Mouse (Mus musculus) heart, embryonic 10.5 days (tissue): ENCODE data around the gene S100a8. TPM values are rescaled to one million over a fixed set of nuclear protein-coding genes. Genes with fewer than 3 reads are reported as not detected.

Experiments
- DNase-seq: peaks from one replicate; pipeline ENCODE4 v3.0.0-alpha.2; 2017; ENCODE audit warnings: low spot score
- H3K27ac ChIP-seq: fragments of 300-500 bp; sonication (generic); 2 replicates; pipeline ENCODE4 v1.5.1; 2016; ENCODE audit warnings: mild to moderate bottlenecking
- H3K27me3 ChIP-seq: fragments of 300-500 bp; sonication (generic); 2 replicates; pipeline ENCODE4 v1.6.1; 2016; ENCODE audit warnings: mild to moderate bottlenecking; ENCODE audit not compliant: poor library complexity, insufficient read depth, severe bottlenecking
- H3K36me3 ChIP-seq: fragments of 300-500 bp; sonication (generic); 2 replicates; pipeline ENCODE4 v1.6.1; 2016; ENCODE audit warnings: mild to moderate bottlenecking, moderate library complexity
- H3K4me1 ChIP-seq: fragments of 300-500 bp; sonication (generic); 2 replicates; pipeline ENCODE4 v1.6.1; 2016; ENCODE audit warnings: mild to moderate bottlenecking
- H3K4me3 ChIP-seq: fragments of 300-500 bp; sonication (generic); 2 replicates; pipeline ENCODE4 v1.5.1; 2016; ENCODE audit warnings: mild to moderate bottlenecking, moderate library complexity
- H3K9me3 ChIP-seq: fragments of 300-500 bp; sonication (generic); 2 replicates; pipeline ENCODE4 v1.6.1; 2016; ENCODE audit warnings: mild to moderate bottlenecking, moderate library complexity
- WGBS: fragments of 180-500 bp; shearing (Covaris S2); methylation state at CpG from one replicate; pipeline ENCODE4 v1.1.7; 2016; 5-methylcytosine and 5-hydroxymethylcytosine counted together
- polyA plus RNA-seq: library from polyadenylated mRNA; unstranded; fragments of >200 nt; fragmentation: Nextera tagmentation; extraction: Ambion mirVana; gene quantifications from 2 replicates; pipeline ENCODE4 v1.2.1, GENCODE M21; 2016

Gene S100a8
- polyA plus RNA-seq, 1 experiment from 2014 or later = not detected

DNA sequence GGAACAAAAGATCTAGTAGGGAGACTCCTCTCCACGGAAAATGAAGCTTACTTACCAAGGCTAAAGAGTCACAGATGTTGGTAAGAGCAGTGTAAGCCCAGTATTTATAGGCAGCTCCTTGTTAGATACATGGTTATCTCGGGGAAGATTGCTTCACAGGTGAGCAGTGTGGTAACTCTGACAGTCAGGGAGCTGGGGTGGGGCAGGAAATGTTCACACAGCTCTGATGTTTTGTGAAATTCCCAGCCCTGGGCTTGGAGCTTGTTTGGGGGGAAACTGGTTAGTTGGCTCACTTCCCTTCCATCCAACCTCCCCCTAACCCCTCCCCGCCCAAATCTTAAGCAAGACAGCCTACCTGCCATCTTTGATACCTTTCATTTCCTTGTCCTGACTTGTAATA lies 26.8 kb downstream of the S100a8 start, which contains the start of gene S100a9:
TSS of gene S100a9 (minus strand) at position 109 of the 400 bp plus-strand sequence.
- DNase-seq = no peak
- 58% methylated on average over 3 of the region's 3 CpGs for WGBS
- Histone ChIP-seq H3K27ac (no peak within 1 kb of the TSS), H3K4me1 (no peaks in the 10 kb centered on the region), H3K27me3 (no peaks in the 10 kb centered on the region), H3K36me3 (no peaks in the 10 kb centered on the region), H3K9me3 (no peaks in the 10 kb centered on the region), H3K4me3 (no peak within 1 kb of the TSS)

DNA sequence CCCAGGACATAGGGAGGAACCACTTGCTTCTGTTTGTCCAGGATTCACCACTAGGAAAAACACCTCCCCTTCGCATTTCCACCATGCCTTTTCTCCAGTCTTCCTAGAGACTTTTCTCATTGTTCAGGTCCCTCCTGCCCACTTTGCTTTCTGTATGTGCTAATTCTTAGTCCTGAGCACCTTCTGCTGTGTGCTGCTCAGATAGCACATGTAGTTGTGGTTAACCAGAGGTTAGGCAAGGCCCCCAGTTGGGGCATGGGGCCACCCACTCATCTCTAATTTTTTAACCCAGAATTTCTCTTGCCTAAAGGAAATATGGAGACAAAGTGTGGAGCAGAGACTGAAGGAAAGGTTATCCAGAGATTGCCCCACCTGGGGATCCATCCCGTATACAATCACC lies 33.5 kb downstream of the S100a8 start:
- no peak overlapping the region for H3K4me3 ChIP-seq
- no peak for DNase-seq
- H3K36me3 ChIP-seq = no peaks in the 10 kb centered on the region
- WGBS = 81% methylated on average over 2 of the region's 2 CpGs
- H3K27me3 ChIP-seq = no peaks in the 10 kb centered on the region
- no peaks in the 10 kb centered on the region for H3K9me3 ChIP-seq
- H3K4me1 ChIP-seq = no peaks in the 10 kb centered on the region
- no peak overlapping the region for H3K27ac ChIP-seq

DNA sequence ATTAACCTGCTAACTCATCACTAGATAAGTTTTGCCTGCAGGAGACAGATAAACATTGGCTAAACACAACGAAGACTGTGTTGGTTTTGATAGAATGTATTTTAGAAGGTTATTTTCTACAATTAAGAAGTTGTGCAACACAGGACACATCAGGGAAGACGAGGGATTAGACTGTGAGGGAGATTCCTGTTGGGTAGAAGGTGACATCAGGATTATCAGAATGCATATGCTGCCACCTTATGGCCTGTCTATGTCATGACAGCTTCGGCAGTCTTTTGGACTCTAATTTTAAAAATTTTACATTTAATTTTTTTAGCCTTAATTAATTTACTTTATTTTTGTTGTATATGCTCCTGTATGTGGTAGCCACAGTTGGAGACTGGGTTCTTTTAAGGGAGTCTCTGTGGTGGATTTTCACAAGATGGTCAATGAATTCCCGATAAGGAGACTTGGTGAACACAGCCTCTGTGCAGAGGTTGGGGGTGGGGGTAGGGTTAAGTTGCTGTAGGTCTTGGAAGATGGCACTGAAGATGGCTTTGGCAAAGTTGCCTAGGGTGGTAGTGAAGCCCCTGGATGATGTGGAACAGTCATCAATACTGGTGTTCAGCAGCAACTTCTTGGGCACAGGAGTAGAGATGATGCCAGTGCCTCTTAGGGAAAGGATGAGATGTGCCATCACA lies 39.9 kb downstream of the S100a8 start:
- no peak overlapping the region for H3K27ac ChIP-seq
- no peaks in the 10 kb centered on the region for H3K36me3 ChIP-seq
- no peaks in the 10 kb centered on the region for H3K9me3 ChIP-seq
- no peak for DNase-seq
- H3K4me3 ChIP-seq = no peak overlapping the region
- no peaks in the 10 kb centered on the region for H3K4me1 ChIP-seq
- whole genome bisulfite sequencing = 24% methylated on average over 4 of the region's 4 CpGs
- H3K27me3 ChIP-seq = no peaks in the 10 kb centered on the region

GRCm38 (mm10) chr3:90709591-90710460 lies 41.0 kb downstream of the S100a8 start:
- H3K4me1 ChIP-seq = no peaks in the 10 kb centered on the region
- H3K27me3 ChIP-seq = no peaks in the 10 kb centered on the region
- H3K4me3 ChIP-seq = no peak overlapping the region
- 45% methylated on average over 12 of the region's 12 CpGs for WGBS
- no peaks in the 10 kb centered on the region for H3K36me3 ChIP-seq
- H3K9me3 ChIP-seq = no peaks in the 10 kb centered on the region
- DNase-seq = peak; percentile 92
- H3K27ac ChIP-seq = no peak overlapping the region

Other genes starting within 250 kb of the S100a8 start
- 31.0 and 36.7 TPM in 2 replicates for gene Ints3, start 235.4 kb upstream of the S100a8 start, polyA plus RNA-seq
- gene Npr1, start 203.1 kb upstream of the S100a8 start, polyA plus RNA-seq = 7.1 and 8.7 TPM in 2 replicates
- gene Ilf2, start 192.9 kb upstream of the S100a8 start, polyA plus RNA-seq = 149 and 215 TPM in 2 replicates
- 71.7 and 74.4 TPM in 2 replicates for gene Snapin, start 177.9 kb upstream of the S100a8 start, polyA plus RNA-seq
- gene Chtop, start 159.5 kb upstream of the S100a8 start, polyA plus RNA-seq = 120 and 136 TPM in 2 replicates
- gene S100a1, start 154.6 kb upstream of the S100a8 start, polyA plus RNA-seq = 64.6 and 111 TPM in 2 replicates
- gene S100a13, start 154.5 kb upstream of the S100a8 start, polyA plus RNA-seq = 32.3 and 52.5 TPM in 2 replicates
- 0.28 TPM in 1 of 2 replicates, not detected in the other for gene S100a14, start 142.1 kb upstream of the S100a8 start, polyA plus RNA-seq
- gene S100a16, start 131.7 kb upstream of the S100a8 start, polyA plus RNA-seq = 18.1 and 36.6 TPM in 2 replicates
- 0.31 and 0.44 TPM in 2 replicates for gene S100a3, start 108.4 kb upstream of the S100a8 start, polyA plus RNA-seq
- gene S100a2, start 78.7 kb upstream of the S100a8 start, polyA plus RNA-seq = not detected in 2 replicates
- gene Gm42674, start 67.1 kb upstream of the S100a8 start, polyA plus RNA-seq = not detected in 2 replicates
- gene S100a4, start 65.2 kb upstream of the S100a8 start, polyA plus RNA-seq = 0.30 and 0.43 TPM in 2 replicates
- gene S100a5, start 60.5 kb upstream of the S100a8 start, polyA plus RNA-seq = not detected in 2 replicates
- 27.3 and 28.9 TPM in 2 replicates for gene S100a6, start 56.1 kb upstream of the S100a8 start, polyA plus RNA-seq
- not detected in 2 replicates for gene S100a7a, start 15.0 kb upstream of the S100a8 start, polyA plus RNA-seq
- not detected in 2 replicates for gene S100a9, start 26.7 kb downstream of the S100a8 start, polyA plus RNA-seq
- gene Pglyrp4, start 57.9 kb downstream of the S100a8 start, polyA plus RNA-seq = not detected in 2 replicates
- not detected in 2 replicates for gene Gm5849, start 108.9 kb downstream of the S100a8 start, polyA plus RNA-seq